Mouse (Mus musculus) embryonic facial prominence, embryonic 10.5 days (tissue): ENCODE results near the gene Tbc1d14. TPM values are rescaled to one million over a fixed set of nuclear protein-coding genes. Genes with fewer than 3 reads are reported as not detected.

ENCODE experiments used
- DNase-seq: peaks from one replicate; pipeline ENCODE4 v3.0.0-alpha.2; 2017; ENCODE audit warnings: low spot score
- H3K27ac ChIP-seq: fragments of 300-500 bp; sonication (generic); replicated peaks from 2 replicates; pipeline ENCODE4 v1.5.1; 2016; ENCODE audit warnings: mild to moderate bottlenecking
- H3K27me3 ChIP-seq: fragments of 300-500 bp; sonication (generic); replicated peaks from 2 replicates; pipeline ENCODE4 v1.6.1; 2016; ENCODE audit warnings: low read depth, mild to moderate bottlenecking; ENCODE audit not compliant: poor library complexity, severe bottlenecking
- H3K36me3 ChIP-seq: fragments of 300-500 bp; sonication (generic); replicated peaks from 2 replicates; pipeline ENCODE4 v1.6.1; 2016; ENCODE audit warnings: mild to moderate bottlenecking, moderate library complexity
- H3K4me1 ChIP-seq: fragments of 300-500 bp; sonication (generic); 2 replicates; pipeline ENCODE4 v1.6.1; 2016
- H3K4me3 ChIP-seq: fragments of 300-500 bp; sonication (generic); 2 replicates; pipeline ENCODE4 v1.5.1; 2016; ENCODE audit warnings: mild to moderate bottlenecking, moderate library complexity
- H3K9me3 ChIP-seq: fragments of 300-500 bp; sonication (generic); 2 replicates; pipeline ENCODE4 v1.6.1; 2016; ENCODE audit warnings: mild to moderate bottlenecking
- WGBS: fragments of 180-500 bp; shearing (Covaris S2); methylation state at CpG from one replicate; pipeline ENCODE4 v1.1.7; 2016; 5-methylcytosine and 5-hydroxymethylcytosine counted together
- polyA plus RNA-seq: library from polyadenylated mRNA; unstranded; fragments of >200 nt; fragmentation: Nextera tagmentation; extraction: Ambion mirVana; gene quantifications from 2 replicates; pipeline ENCODE4 v1.2.1, GENCODE M21; 2016

Gene Tbc1d14
- polyA plus RNA-seq, 1 experiment from 2014 or later, result 39.9 TPM

GRCm38 (mm10) chr5:36446166-36446890 is 146.7 kb downstream of the Tbc1d14 start:
- WGBS, result 50% methylated on average over 9 of the region's 9 CpGs
- Histone ChIP-seq H3K4me1 (peaks cover 43% of the 10 kb centered on the region), H3K9me3 (no peaks in the 10 kb centered on the region), H3K27ac (no peak overlapping the region), H3K27me3 (peaks cover 22% of the 10 kb centered on the region), H3K4me3 (no peak overlapping the region), H3K36me3 (no peaks in the 10 kb centered on the region)
- no peak for DNase-seq

- Histone ChIP-seq H3K36me3 (no peaks in the 10 kb centered on the region), H3K4me1 (peaks cover 30% of the 10 kb centered on the region), H3K9me3 (no peaks in the 10 kb centered on the region), H3K4me3 (no peak overlapping the region), H3K27me3 (peaks cover 22% of the 10 kb centered on the region), H3K27ac (no peak overlapping the region; the same call in 1 of the 2 replicates)
- 28% methylated on average over 8 of the region's 8 CpGs for WGBS
- no peak for DNase-seq
Observed at GRCm38 (mm10) chr5:36445028-36445427, 148.0 kb downstream of the Tbc1d14 start.

- H3K4me3 ChIP-seq, result no peak overlapping the region
- WGBS, result 46% methylated on average over 4 of the region's 4 CpGs
- H3K36me3 ChIP-seq, result no peaks in the 10 kb centered on the region
- H3K4me1 ChIP-seq, result peaks cover 26% of the 10 kb centered on the region
- peaks cover 22% of the 10 kb centered on the region for H3K27me3 ChIP-seq
- no peaks in the 10 kb centered on the region for H3K9me3 ChIP-seq
- H3K27ac ChIP-seq, result no peak overlapping the region
- no peak for DNase-seq
Observed at GRCm38 (mm10) chr5:36444611-36445010, 148.5 kb downstream of the Tbc1d14 start.

GRCm38 (mm10) chr5:36440741-36441140 is 152.3 kb downstream of the Tbc1d14 start:
- Histone ChIP-seq H3K27me3 (peaks cover 18% of the 10 kb centered on the region), H3K4me3 (no peak overlapping the region), H3K36me3 (no peaks in the 10 kb centered on the region), H3K4me1 (peaks cover 13% of the 10 kb centered on the region), H3K9me3 (no peaks in the 10 kb centered on the region), H3K27ac (no peak overlapping the region)
- DNase-seq, result no peak
- WGBS, result 78% methylated on average over 3 of the region's 3 CpGs

Other genes with a start within 250 kb of the Tbc1d14 start
- gene Sorcs2, start 195.1 kb downstream of the Tbc1d14 start, polyA plus RNA-seq, result 7.0 and 8.7 TPM in 2 replicates
- gene Grpel1, start 128.3 kb downstream of the Tbc1d14 start, polyA plus RNA-seq, result 59.8 and 62.2 TPM in 2 replicates
- gene Tada2b, start 109.0 kb downstream of the Tbc1d14 start, polyA plus RNA-seq, result 1.3 and 1.7 TPM in 2 replicates
- gene Ccdc96, start 108.7 kb downstream of the Tbc1d14 start, polyA plus RNA-seq, result 1.9 and 2.0 TPM in 2 replicates
- gene D5Ertd579e, start 102.7 kb upstream of the Tbc1d14 start, polyA plus RNA-seq, result 25.7 and 28.5 TPM in 2 replicates
- 20.5 and 24.2 TPM in 2 replicates for gene Bloc1s4, start 155.4 kb upstream of the Tbc1d14 start, polyA plus RNA-seq
- 494 and 508 TPM in 2 replicates for gene Mrfap1, start 203.5 kb upstream of the Tbc1d14 start, polyA plus RNA-seq
- 9.6 and 11.1 TPM in 2 replicates for gene Man2b2, start 237.4 kb upstream of the Tbc1d14 start, polyA plus RNA-seq